Mouse (Mus musculus) duodenum, adult 2 months (tissue): ENCODE measurements around the gene Ncmap. TPM values are rescaled to one million over a fixed set of nuclear protein-coding genes. Genes with fewer than 3 reads are reported as not detected.

ENCODE experiments used
- polyA plus RNA-seq: library from polyadenylated mRNA; depleted of rRNA; stranded (reverse); fragments of >200 nt; gene quantifications from 2 replicates; pipeline ENCODE4 v1.2.3, GENCODE M21; 2012; ENCODE audit warnings: low replicate concordance; rRNA removed

Ncmap gene
- 0.19 and 17.1 TPM in 2 replicates for polyA plus RNA-seq

GRCm38 (mm10) chr4:135397991-135398390 lies at the start of gene Ncmap:
TSS of gene Ncmap (minus strand) at chr4:135398227.

GRCm38 (mm10) chr4:135433443-135434394 lies 35.7 kb upstream of the Ncmap start, which contains the start of gene Rcan3:
TSS of gene Rcan3 (minus strand) at chr4:135433853.

GRCm38 (mm10) chr4:135353066-135353793 lies 44.8 kb downstream of the Ncmap start, which contains the start of gene Srrm1:
TSS of gene Srrm1 (minus strand) at chr4:135353321.

Other genes with a start within 250 kb of the Ncmap start
- gene Clic4, start 125.4 kb downstream of the Ncmap start, polyA plus RNA-seq, result 11.8 and 20.2 TPM in 2 replicates
- 7.6 and 15.4 TPM in 2 replicates for gene Srrm1, start 44.9 kb downstream of the Ncmap start, polyA plus RNA-seq
- 5.2 and 8.4 TPM in 2 replicates for gene Rcan3, start 35.6 kb upstream of the Ncmap start, polyA plus RNA-seq
- gene Stpg1, start 96.6 kb upstream of the Ncmap start, polyA plus RNA-seq, result not detected in 2 replicates
- gene Nipal3, start 96.8 kb upstream of the Ncmap start, polyA plus RNA-seq, result 15.7 and 24.7 TPM in 2 replicates
- 0.15 and 0.23 TPM in 2 replicates for gene Grhl3, start 175.4 kb upstream of the Ncmap start, polyA plus RNA-seq